Mouse (Mus musculus) embryo, embryonic 11 days (tissue): ENCODE data around the gene Vmo1.
"Not testable (repeated sequence)": the region's sequence is repeated elsewhere in the genome, so short reads cannot be mapped to it uniquely, and the experiment has no call there.

ENCODE experiments used
- DNase-seq: peaks from one replicate; pipeline ENCODE4 v3.0.0-alpha.2; 2015

Vmo1 gene

GRCm38 (mm10) chr11:70518923-70519322 is 4.5 kb upstream of the Vmo1 start, which contains the start of gene Gltpd2:
Gltpd2 (plus strand) TSS chr11:70519196.
- DNase-seq, result no peak

GRCm38 (mm10) chr11:70518436-70518835 is 4.0 kb upstream of the Vmo1 start:
- no peak for DNase-seq

GRCm38 (mm10) chr11:70516352-70516751 is 1.9 kb upstream of the Vmo1 start:
- DNase-seq, result peak; percentile 74

GRCm38 (mm10) chr11:70513520-70513919 is 896 bp downstream of the Vmo1 start:
- DNase-seq, result no peak

GRCm38 (mm10) chr11:70512709-70513342 is 1.6 kb downstream of the Vmo1 start:
- DNase-seq, result no peak

- no peak for DNase-seq
Measured at GRCm38 (mm10) chr11:70511825-70512224, 2.6 kb downstream of the Vmo1 start.

- no peak for DNase-seq
Measured at GRCm38 (mm10) chr11:70511242-70511641, 3.2 kb downstream of the Vmo1 start.

GRCm38 (mm10) chr11:70509753-70510564 is 4.5 kb downstream of the Vmo1 start:
- DNase-seq, result peak; percentile 74

GRCm38 (mm10) chr11:70506962-70507515 is 7.4 kb downstream of the Vmo1 start:
- DNase-seq, result no peak

- DNase-seq, result peak; percentile 71
Measured at GRCm38 (mm10) chr11:70506385-70506784, 8.0 kb downstream of the Vmo1 start.

- no peak for DNase-seq
Measured at GRCm38 (mm10) chr11:70504970-70505369, 9.4 kb downstream of the Vmo1 start, which contains the start of gene Tm4sf5. Tm4sf5 (plus strand) TSS chr11:70505244.

- DNase-seq, result no peak
Measured at GRCm38 (mm10) chr11:70502018-70502417, 12.4 kb downstream of the Vmo1 start.

- no peak for DNase-seq
Measured at GRCm38 (mm10) chr11:70500476-70500812, 14.0 kb downstream of the Vmo1 start.

- DNase-seq, result no peak
Measured at GRCm38 (mm10) chr11:70499566-70500475, 14.6 kb downstream of the Vmo1 start.

GRCm38 (mm10) chr11:70489684-70490083 is 24.7 kb downstream of the Vmo1 start:
- no peak for DNase-seq

- DNase-seq, result no peak
Measured at GRCm38 (mm10) chr11:70489138-70489537, 25.3 kb downstream of the Vmo1 start.

GRCm38 (mm10) chr11:70487816-70488215 is 26.6 kb downstream of the Vmo1 start:
- DNase-seq, result no peak

GRCm38 (mm10) chr11:70485498-70485897 is 28.9 kb downstream of the Vmo1 start:
- no peak for DNase-seq

GRCm38 (mm10) chr11:70474872-70475534 is 39.4 kb downstream of the Vmo1 start:
- DNase-seq, result no peak

GRCm38 (mm10) chr11:70473291-70473690 is 41.1 kb downstream of the Vmo1 start:
- DNase-seq, result not testable (repeated sequence)

GRCm38 (mm10) chr11:70472716-70473115 is 41.7 kb downstream of the Vmo1 start:
- DNase-seq, result no peak

GRCm38 (mm10) chr11:70469764-70470163 is 44.7 kb downstream of the Vmo1 start:
- no peak for DNase-seq
